Comparison of ENCODE assay signal across 7 mouse cellular contexts in the genomic region with DNA sequence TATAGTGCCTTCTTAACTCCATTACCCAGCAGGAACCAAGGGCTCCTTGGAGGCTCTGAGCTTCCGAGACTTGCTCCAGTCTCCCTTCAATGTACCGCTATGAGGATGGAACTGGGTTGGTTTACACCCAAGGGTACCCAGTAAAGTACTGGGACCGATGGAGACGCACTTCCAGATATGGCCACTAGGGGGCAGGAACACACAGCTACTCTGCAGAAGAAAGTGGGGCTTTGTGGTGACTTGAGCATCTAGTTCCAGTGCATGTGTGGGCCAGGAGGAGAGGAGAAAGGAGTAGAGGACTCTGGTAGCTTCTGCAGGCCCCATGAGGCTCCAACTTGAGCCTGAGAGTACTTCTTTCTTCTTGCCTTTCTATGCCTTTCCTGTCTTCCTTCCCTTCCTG. TPM values are rescaled to one million over a fixed set of nuclear protein-coding genes. Genes with fewer than 3 reads are reported as not detected.
DNase-seq lines count a peak whose midpoint lies in the region; ATAC-seq and TF ChIP-seq lines count a peak whose summit lies in the region.
"Not testable (repeated sequence)": the region's sequence is repeated elsewhere in the genome, so short reads cannot be mapped to it uniquely, and the experiment has no call there.

No protein-coding gene starts in this region.

- POLR2A ChIA-PET in Patski (lab: Charles Lee), result not testable (repeated sequence)

- not testable (repeated sequence) for H3K9ac ChIP-seq in liver, embryonic 14.5 days (replicated peaks); neural tube, embryonic 11.5 days (ENCODE audit: low read length)

- in situ Hi-C loops in Patski (cut with MboI; ENCODE audit: low pct_unique_long_range_greater_than_20kb), result not testable (repeated sequence)

- TF ChIP-seq EP300 in liver, embryonic 14.5 days (IDR thresholded peaks at IDR 0.05; ENCODE audit: low read depth), result not testable (repeated sequence)

- H3K27me3 ChIP-seq in Patski; liver, embryonic 14.5 days (ENCODE audit: control insufficient read depth, insufficient read depth, low read length); neural tube, embryonic 11.5 days (ENCODE audit: control insufficient read depth, insufficient read depth, low read length): not testable (repeated sequence)

- H3K27ac ChIP-seq in gastrocnemius, adult 2 months; liver, embryonic 14.5 days; neural tube, embryonic 11.5 days (ENCODE audit: low read depth, low read length): not testable (repeated sequence)

- TF ChIP-seq CTCF in Patski (IDR thresholded peaks at IDR 0.05), result peak; percentile 68
- peak; percentile 79 for TF ChIP-seq CTCF in gastrocnemius, adult 2 months (IDR thresholded peaks at IDR 0.05)
- peak; percentile 84 for TF ChIP-seq CTCF in liver, embryonic 14.5 days (IDR thresholded peaks at IDR 0.05; ENCODE audit: low read depth)

- H3K9me3 ChIP-seq in liver, embryonic 14.5 days (ENCODE audit: control insufficient read depth, low read length); neural tube, embryonic 11.5 days (ENCODE audit: control insufficient read depth, low read length): not testable (repeated sequence)

- not testable (repeated sequence) for H3K4me3 ChIP-seq in gastrocnemius, adult 2 months; liver, embryonic 14.5 days (ENCODE audit: insufficient read depth in 1 of 2, low read depth in 2 of 2, low read length in 2 of 2); neural tube, embryonic 11.5 days (ENCODE audit: low read depth, low read length)

- H3K4me2 ChIP-seq in liver, embryonic 14.5 days (ENCODE audit: low read depth); neural tube, embryonic 11.5 days (ENCODE audit: low read depth): not testable (repeated sequence)

- WGBS in liver, embryonic 14.5 days (ENCODE audit: insufficient replicate concordance), result 25% methylated on average over 4 of the region's 4 CpGs
- WGBS in neural tube, embryonic 11.5 days, result 41% methylated on average over 4 of the region's 4 CpGs

- intact Hi-C loops in gastrocnemius, adult 2 months (cut with DNase I), result not testable (repeated sequence)

- CTCF ChIA-PET in Patski (lab: Charles Lee), result not testable (repeated sequence)

- peak; percentile 40 for ATAC-seq in Patski
- not testable (repeated sequence) for ATAC-seq in liver, embryonic 14.5 days (ENCODE audit: insufficient read depth); neural tube, embryonic 11.5 days (ENCODE audit: insufficient read depth, low FRiP score, low TSS enrichment)

- peak; percentile 24 for DNase-seq in CD4-positive, CD25-positive, alpha-beta regulatory T cell, adult 2 months (ENCODE audit: low read depth, low spot score)
- DNase-seq in Patski (ENCODE audit: low read depth, low spot score); gastrocnemius, adult 2 months; liver, embryonic 14.5 days (ENCODE audit: low read depth in 3 of 3, low spot score in 3 of 3): not testable (repeated sequence)
- DNase-seq in cerebellum, adult 18-20 months, result peak; percentile 16 to 22
- peak; percentile 40 for DNase-seq in kidney, adult 18-20 months
- peak; percentile 17 for DNase-seq in neural tube, embryonic 11.5 days (ENCODE audit: low spot score)

- H3K4me1 ChIP-seq in liver, embryonic 14.5 days (replicated peaks; ENCODE audit: control insufficient read depth in 2 of 2, insufficient read depth in 2 of 2, low read length in 1 of 2); neural tube, embryonic 11.5 days (ENCODE audit: control insufficient read depth, insufficient read depth, low read length): not testable (repeated sequence)

- H3K36me3 ChIP-seq in liver, embryonic 14.5 days (replicated peaks; ENCODE audit: control insufficient read depth, insufficient read depth, low read depth); neural tube, embryonic 11.5 days (ENCODE audit: control insufficient read depth, insufficient read depth, low read length): not testable (repeated sequence)

RNA-seq across cellular contexts. Expression of a gene that starts 36.0 kb away (rescaled TPM):
- polyA plus RNA-seq in Patski (2021), result 23.0 TPM
- total RNA-seq in gastrocnemius, adult 2 months (2021), result 1 to 10 TPM; 7.2 to 8.9 TPM
- 3.0 and 4.7 TPM in 2 replicates for polyA plus RNA-seq in liver, embryonic 14.5 days (2012; rRNA removed)
- 9.3 TPM in 2 replicates for polyA plus RNA-seq in liver, embryonic 14.5 days (2014; fragmentation: Nextera tagmentation; extraction: Ambion mirVana)
- 30.0 and 33.2 TPM in 2 replicates for polyA plus RNA-seq in neural tube, embryonic 11.5 days (2014; fragmentation: Nextera tagmentation; extraction: Ambion mirVana)
